ENCODE assay signal across 8 mouse cellular contexts in the genomic region with DNA sequence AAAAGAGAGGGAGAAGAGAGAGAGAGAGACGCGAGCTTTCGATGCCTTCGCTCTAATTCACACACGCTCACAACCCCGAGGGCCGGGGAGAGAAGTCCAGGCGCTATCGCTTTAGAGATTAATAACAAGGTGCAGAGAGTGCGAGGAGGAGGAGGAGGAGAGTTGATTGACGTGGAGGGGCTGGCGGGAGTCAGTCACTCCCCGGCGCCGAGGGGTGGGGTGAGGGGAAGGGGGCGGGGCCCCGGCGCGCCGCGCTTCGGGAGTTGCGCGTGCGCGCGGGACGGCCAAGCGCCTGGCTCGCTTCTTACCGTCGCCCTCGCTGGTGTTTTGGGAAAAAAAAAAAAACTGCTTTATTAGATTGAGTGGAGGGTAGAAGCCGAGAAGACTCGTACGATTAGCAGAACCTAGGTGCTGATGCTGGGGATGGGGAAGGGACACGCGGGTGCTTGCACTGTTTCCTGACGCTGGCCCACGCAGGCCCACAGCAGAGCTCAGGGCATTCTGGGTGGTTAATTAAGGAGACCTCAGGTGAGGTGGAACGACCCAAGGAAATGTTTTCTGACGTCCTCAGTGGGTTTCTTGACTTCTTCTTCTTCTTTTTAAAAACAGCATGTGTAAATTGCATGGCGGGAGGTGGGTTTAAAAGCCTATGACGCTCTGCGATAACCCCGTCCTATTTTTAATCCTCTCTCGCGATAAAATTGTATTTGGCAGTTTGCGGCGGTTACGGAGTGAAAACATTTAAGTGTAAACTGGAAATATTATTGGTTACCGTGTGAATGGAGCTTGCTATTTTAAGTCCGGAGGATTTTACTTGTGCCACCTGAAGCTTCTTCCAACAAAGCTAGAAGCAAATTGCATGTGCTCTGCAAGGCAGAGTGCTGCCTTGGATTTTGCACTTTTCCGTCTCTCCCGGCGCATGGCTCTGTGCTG. TPM values are rescaled to one million over a fixed set of nuclear protein-coding genes. Genes with fewer than 3 reads are reported as not detected.
DNase-seq lines count a peak whose midpoint lies in the region; ATAC-seq and TF ChIP-seq lines count a peak whose summit lies in the region.

No protein-coding gene starts in this region.

- peak; percentile 82 to 83 for DNase-seq in B cell, adult 2 months
- DNase-seq in brain, adult 2 months (ENCODE audit: low read depth, low spot score): peak; percentile 94
- DNase-seq in heart, embryonic 10.5 days (ENCODE audit: low spot score): peak; percentile 96
- DNase-seq in liver, adult 2 months (ENCODE audit: extremely low read depth, low read depth, low spot score): peak; percentile 87
- peak; percentile 91 for DNase-seq in splenic B cell, adult 2 months (ENCODE audit: low read depth, low spot score)

- no peaks in the 10 kb centered on the region for H3K27me3 ChIP-seq in heart, embryonic 10.5 days (ENCODE audit: insufficient read depth, poor library complexity, severe bottlenecking)
- H3K27me3 ChIP-seq in kidney, embryonic 15.5 days: no peaks in the 10 kb centered on the region
- no peaks in the 10 kb centered on the region for H3K27me3 ChIP-seq in liver, adult 2 months (ENCODE audit: control insufficient read depth, insufficient read depth, low read length)
- H3K27me3 ChIP-seq in myocyte (ENCODE audit: control insufficient read depth, insufficient read depth, insufficient read length): no peaks in the 10 kb centered on the region
- H3K27me3 ChIP-seq in splenic B cell, adult 2 months (ENCODE audit: control insufficient read depth, insufficient read depth, low read length, poor library complexity, severe bottlenecking): no peaks in the 10 kb centered on the region

- no peaks in the 10 kb centered on the region for H3K9me3 ChIP-seq in heart, embryonic 10.5 days
- no peaks in the 10 kb centered on the region for H3K9me3 ChIP-seq in kidney, embryonic 15.5 days (replicated peaks)

- under 1% methylated on average over 56 of the region's 56 CpGs for WGBS in heart, embryonic 10.5 days
- under 1% methylated on average over 55 of the region's 56 CpGs for WGBS in kidney, embryonic 15.5 days
- under 1% methylated on average over 56 of the region's 56 CpGs for WGBS in liver, adult 2 months

- H3ac ChIP-seq in myocyte (ENCODE audit: control insufficient read depth, insufficient read length): peak overlapping the region; percentile 100

- H3K79me2 ChIP-seq in liver, adult 2 months (ENCODE audit: control insufficient read depth, insufficient read depth, low read length): peaks cover 10% of the 10 kb centered on the region; the same call in 1 of the 2 replicates
- H3K79me2 ChIP-seq in myocyte (ENCODE audit: control insufficient read depth, insufficient read depth): peaks cover 38% of the 10 kb centered on the region

- H3K36me3 ChIP-seq in heart, embryonic 10.5 days: no peaks in the 10 kb centered on the region
- H3K36me3 ChIP-seq in kidney, embryonic 15.5 days: no peaks in the 10 kb centered on the region
- H3K36me3 ChIP-seq in liver, adult 2 months (ENCODE audit: control insufficient read depth, insufficient read depth, low read length): no peaks in the 10 kb centered on the region
- H3K36me3 ChIP-seq in myocyte (ENCODE audit: control insufficient read depth, insufficient read depth): no peaks in the 10 kb centered on the region
- H3K36me3 ChIP-seq in splenic B cell, adult 2 months (ENCODE audit: control insufficient read depth, insufficient read depth, low read length, poor library complexity, severe bottlenecking): no peaks in the 10 kb centered on the region

- no peak for TF ChIP-seq CTCF in liver, adult 2 months (IDR thresholded peaks at IDR 0.05; ENCODE audit: low read depth, low read length)

- peak; percentile 89 for ATAC-seq in erythroblast, adult 5-6 weeks (replicated peaks; ENCODE audit: low FRiP score, poor library complexity, severe bottlenecking)
- ATAC-seq in kidney, embryonic 15.5 days (replicated peaks; ENCODE audit: low FRiP score): peak; percentile 92

- H3K27ac ChIP-seq in heart, embryonic 10.5 days: peak overlapping the region; percentile 99
- peak overlapping the region; percentile 99 for H3K27ac ChIP-seq in kidney, embryonic 15.5 days
- H3K27ac ChIP-seq in liver, adult 2 months (replicated peaks; ENCODE audit: insufficient read depth, low read depth, low read length): peak overlapping the region; percentile 98

- H3K4me2 ChIP-seq in kidney, embryonic 15.5 days: peak overlapping the region; percentile 74
- peak overlapping the region; percentile 95 for H3K4me2 ChIP-seq in myocyte (ENCODE audit: low read depth)

- H3K4me3 ChIP-seq in heart, embryonic 10.5 days: peak overlapping the region; percentile 99
- peak overlapping the region; percentile 99 for H3K4me3 ChIP-seq in kidney, embryonic 15.5 days (replicated peaks)
- H3K4me3 ChIP-seq in liver, adult 2 months (ENCODE audit: insufficient read depth, low read depth, low read length): peak overlapping the region; percentile 84
- peak overlapping the region; percentile 75 for H3K4me3 ChIP-seq in myocyte

- peaks cover 9% of the 10 kb centered on the region; the same call in 1 of the 2 replicates for H3K4me1 ChIP-seq in heart, embryonic 10.5 days
- peaks cover 25% of the 10 kb centered on the region for H3K4me1 ChIP-seq in kidney, embryonic 15.5 days
- H3K4me1 ChIP-seq in liver, adult 2 months (ENCODE audit: control insufficient read depth, insufficient read depth, low read length): peaks cover 5% of the 10 kb centered on the region; the same call in 1 of the 2 replicates

- peak; percentile 89 for TF ChIP-seq POLR2A in liver, adult 2 months (IDR thresholded peaks at IDR 0.05; ENCODE audit: extremely low read depth, insufficient read depth, low read length)
- peak; percentile 58 for TF ChIP-seq POLR2A in myocyte (IDR thresholded peaks at IDR 0.05; ENCODE audit: insufficient read length, low read depth)

- H3K9ac ChIP-seq in kidney, embryonic 15.5 days: peak overlapping the region; percentile 99
- H3K9ac ChIP-seq in liver, adult 2 months (ENCODE audit: low read depth, low read length): peak overlapping the region; percentile 83

TF ChIP-seq in myocyte, 11 proteins besides CTCF, POLR2A, EP300 and RAD21:
- TF ChIP-seq MYOD1 (IDR thresholded peaks at IDR 0.05; ENCODE audit: control insufficient read depth in 1 of 3, insufficient read length in 2 of 3, low read depth in 2 of 3) (peak in 1 of 3 experiments; percentile 30), TCF3 (IDR thresholded peaks at IDR 0.05; ENCODE audit: insufficient read length, low read depth) (no peak), CEBPB (IDR thresholded peaks at IDR 0.05; ENCODE audit: insufficient read depth, poor library complexity, severe bottlenecking) (no peak), E2F4 (IDR thresholded peaks at IDR 0.05; ENCODE audit: insufficient read depth) (peak; percentile 59), REST (IDR thresholded peaks at IDR 0.05; ENCODE audit: insufficient read depth, insufficient read length) (no peak)

RNA-seq across cellular contexts. Expression of a gene that starts 1.3 kb away (rescaled TPM):
- total RNA-seq in erythroblast, adult 5-6 weeks (2015; ENCODE audit: low replicate concordance): 14.0 and 20.9 TPM in 2 replicates
- total RNA-seq in erythroblast, adult 5-6 weeks (2017; ENCODE audit: low replicate concordance): 4.7 and 7.8 TPM in 2 replicates
- polyA plus RNA-seq in heart, embryonic 10.5 days (2016; fragmentation: Nextera tagmentation; extraction: Ambion mirVana): 11.1 and 12.4 TPM in 2 replicates
- 21.4 and 27.6 TPM in 2 replicates for polyA plus RNA-seq in kidney, embryonic 15.5 days (2015; fragmentation: Nextera tagmentation; extraction: Ambion mirVana)
- total RNA-seq in liver, adult 2 months (2014; rRNA removed): 22.9 and 24.7 TPM in 2 replicates
- polyA plus RNA-seq in liver, adult 2 months (2012; rRNA removed): 3.5 and 3.7 TPM in 2 replicates
- polyA plus RNA-seq in myocyte (2012; fragmentation: generic; extraction: Trizol): 26.5 TPM

RNA-seq across cellular contexts. Expression of a gene that starts 46.6 kb away (rescaled TPM):
- total RNA-seq in erythroblast, adult 5-6 weeks (2015; ENCODE audit: low replicate concordance): 5.0 and 7.1 TPM in 2 replicates
- total RNA-seq in erythroblast, adult 5-6 weeks (2017; ENCODE audit: low replicate concordance): 6.8 and 15.6 TPM in 2 replicates
- 23.2 and 23.9 TPM in 2 replicates for polyA plus RNA-seq in heart, embryonic 10.5 days (2016; fragmentation: Nextera tagmentation; extraction: Ambion mirVana)
- polyA plus RNA-seq in kidney, embryonic 15.5 days (2015; fragmentation: Nextera tagmentation; extraction: Ambion mirVana): 24.0 and 26.2 TPM in 2 replicates
- 20.3 and 20.6 TPM in 2 replicates for total RNA-seq in liver, adult 2 months (2014; rRNA removed)
- polyA plus RNA-seq in liver, adult 2 months (2012; rRNA removed): 4.0 and 5.1 TPM in 2 replicates
- 7.5 TPM for polyA plus RNA-seq in myocyte (2012; fragmentation: generic; extraction: Trizol)

Comparison
In these comparisons a context has a peak if more than half of its experiments do, and no peak if none do; other contexts are left out.
1. Peak in every context shown above with its lines: DNase-seq, ATAC-seq, H3K4me3 ChIP-seq and H3K27ac ChIP-seq.